Mouse (Mus musculus) neural tube, embryonic 10.5 days (tissue): ENCODE data around the gene Lmnb2.
A peak's percentile ranks its signal among the peaks of the same experiment; 100 is the strongest.

ENCODE experiments used
- DNase-seq: peaks from one replicate; pipeline ENCODE4 v3.0.0-alpha.2; 2017; ENCODE audit warnings: low spot score; ENCODE audit errors: extremely low spot score

Lmnb2 gene

DNA sequence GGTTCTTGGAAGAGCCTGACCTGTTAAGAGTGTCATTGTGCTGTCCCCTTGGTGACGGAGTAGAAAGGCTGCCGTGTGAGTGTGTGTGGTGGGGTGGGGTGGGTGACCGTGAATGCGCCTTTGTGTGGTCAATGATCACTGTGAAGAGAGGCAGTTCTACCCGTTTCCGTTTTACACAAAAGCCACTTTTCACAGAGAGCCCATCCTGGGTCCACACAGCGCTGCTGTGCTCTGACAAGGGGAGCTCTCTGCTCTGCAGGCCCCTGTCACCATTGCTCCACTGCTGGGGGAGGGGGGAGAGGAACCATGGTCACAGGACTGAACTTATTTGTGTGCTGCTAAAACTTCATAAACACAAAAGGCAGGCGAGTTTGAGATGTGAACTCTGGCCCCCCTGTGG is 60.7 kb downstream of the Lmnb2 start:
- no peak for DNase-seq

DNA sequence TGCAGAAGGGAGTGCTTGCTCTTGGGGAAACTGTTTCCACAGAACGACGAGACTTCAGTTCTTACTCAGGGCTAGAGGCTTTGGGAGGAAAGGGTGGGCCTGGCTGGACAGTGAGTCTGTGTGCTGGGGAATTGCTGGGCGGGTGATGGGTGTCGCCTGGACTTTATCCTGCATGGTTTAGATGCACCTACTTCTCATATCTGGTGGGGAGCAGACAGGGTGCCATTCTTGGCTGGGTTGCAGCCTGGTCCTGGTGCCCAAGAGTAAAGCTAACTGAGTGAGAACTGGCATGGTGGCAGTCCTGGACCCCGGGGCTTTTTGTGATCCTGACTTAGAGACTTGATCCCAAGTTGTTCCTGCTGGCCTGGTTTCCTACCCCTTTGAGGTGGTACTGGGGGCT is 61.1 kb downstream of the Lmnb2 start:
- DNase-seq = no peak

DNA sequence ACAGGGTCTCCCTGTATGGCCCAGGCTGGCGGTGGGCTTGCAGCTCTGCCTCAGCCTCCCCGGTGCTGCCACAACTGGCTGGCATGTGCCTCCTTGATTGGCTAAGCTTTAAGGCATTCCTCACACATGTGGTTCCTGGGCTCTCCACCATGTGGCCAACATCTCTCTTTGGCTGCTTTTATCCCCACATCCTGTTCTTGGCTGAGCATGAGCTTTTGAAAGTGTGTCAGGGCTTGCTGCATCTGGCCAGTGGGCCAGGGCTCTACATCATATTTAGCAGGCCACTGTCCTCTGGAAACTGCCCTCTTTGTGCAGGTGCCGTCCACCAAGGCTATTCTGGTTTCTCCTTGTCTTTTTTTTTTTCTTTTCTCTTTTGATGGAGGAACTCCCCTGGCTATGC is 61.8 kb downstream of the Lmnb2 start:
- no peak for DNase-seq

DNA sequence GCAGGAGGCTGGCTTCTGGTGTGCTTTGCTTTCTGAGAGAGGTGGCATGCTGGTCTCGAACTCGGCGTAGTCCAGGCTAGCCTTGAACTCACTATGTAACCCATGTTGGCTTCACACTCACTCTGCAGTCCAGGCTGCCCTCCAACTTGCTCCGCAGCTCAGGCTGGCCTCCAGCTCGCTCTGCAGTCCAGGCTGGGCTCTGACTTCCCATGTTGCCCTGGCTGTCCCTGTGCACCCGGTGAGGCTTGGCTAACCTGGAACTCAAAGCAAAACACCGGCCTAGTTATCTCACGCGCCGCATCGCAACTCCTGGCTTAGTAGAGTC is 62.3 kb downstream of the Lmnb2 start:
- no peak for DNase-seq

DNA sequence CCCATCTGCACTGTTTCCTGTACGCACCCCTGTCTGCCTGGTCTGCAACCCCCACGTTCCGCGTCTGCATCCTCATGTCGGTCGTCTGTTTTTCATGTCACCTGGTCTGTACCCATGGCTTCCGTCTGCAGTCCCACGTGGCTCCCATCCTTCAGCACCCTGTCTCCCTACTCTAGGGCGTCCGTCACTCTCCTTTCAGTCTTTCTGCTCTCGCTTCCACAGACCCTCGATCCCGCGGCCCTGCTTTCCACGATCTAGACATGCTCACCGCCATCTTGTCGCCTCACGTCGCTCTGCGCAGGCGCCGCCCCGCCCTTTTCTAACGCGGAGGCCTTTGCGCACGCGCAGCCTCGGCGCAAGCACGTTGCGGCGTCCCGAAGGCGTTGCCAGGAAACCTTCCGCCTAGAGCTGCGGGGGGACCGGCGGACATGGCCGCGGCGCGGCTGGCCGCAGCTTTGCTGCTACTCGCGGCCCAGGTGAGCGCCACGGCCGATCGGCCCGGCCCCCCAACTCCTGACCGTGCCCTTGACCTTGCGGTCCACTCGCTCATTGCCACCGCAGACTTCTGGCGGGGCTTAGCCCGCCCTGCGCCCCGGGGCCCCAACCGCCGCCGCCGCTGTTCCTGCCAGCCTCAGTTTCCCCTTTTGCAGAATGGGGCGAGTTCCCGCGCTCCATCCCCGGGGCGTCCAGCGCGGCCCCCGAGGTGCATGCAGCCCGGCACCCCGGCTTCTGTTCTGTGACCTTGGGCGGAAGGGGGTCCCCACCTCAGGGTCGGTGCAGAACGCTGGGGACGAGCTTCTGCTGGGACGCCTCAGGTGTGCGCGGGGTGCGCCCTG is 62.9 kb downstream of the Lmnb2 start, which contains the start of the genes Lsm7 and Sppl2b:
Lsm7 (minus strand) TSS at position 297 of the 836 bp plus-strand sequence.
Sppl2b (plus strand) TSS at position 363 of the 836 bp plus-strand sequence.
- DNase-seq = peak; percentile 98
